Mouse (Mus musculus): ENCODE results near the gene Smg9.

DNA sequence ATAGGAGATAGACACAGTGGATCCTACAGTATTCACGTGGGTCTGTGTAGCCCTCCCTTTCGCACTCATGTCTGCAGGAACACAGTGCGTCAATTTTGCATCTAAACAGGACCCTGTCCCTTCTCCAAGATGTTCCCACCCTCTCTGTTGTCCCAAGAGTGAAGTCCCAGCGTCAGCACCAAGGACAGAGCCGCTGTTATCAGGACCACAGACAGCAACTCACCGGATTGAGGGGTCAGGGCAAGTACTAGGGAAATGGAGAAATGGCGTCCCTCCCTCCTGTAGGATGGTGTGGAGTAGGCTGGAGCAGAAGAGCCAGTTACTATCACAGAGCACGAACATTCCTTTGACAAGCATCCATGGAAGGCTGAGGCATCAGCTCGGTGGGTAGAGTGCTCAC lies 40.1 kb upstream of the Smg9 start:
- TF ChIP-seq POLR2A (IDR thresholded peaks at IDR 0.05; ENCODE audit: insufficient read depth, low read depth, low read length): no peak
- no peak for TF ChIP-seq CTCF (IDR thresholded peaks at IDR 0.05; ENCODE audit: insufficient read depth, low read depth, low read length)

Data from olfactory bulb, adult 2 months (tissue).